Mouse (Mus musculus) cerebellum, adult 9-10 months (tissue): ENCODE measurements around the gene Spata46.

ENCODE experiments used
- DNase-seq: peaks from one replicate; pipeline ENCODE4 v3.0.0; 2022

Gene Spata46

DNA sequence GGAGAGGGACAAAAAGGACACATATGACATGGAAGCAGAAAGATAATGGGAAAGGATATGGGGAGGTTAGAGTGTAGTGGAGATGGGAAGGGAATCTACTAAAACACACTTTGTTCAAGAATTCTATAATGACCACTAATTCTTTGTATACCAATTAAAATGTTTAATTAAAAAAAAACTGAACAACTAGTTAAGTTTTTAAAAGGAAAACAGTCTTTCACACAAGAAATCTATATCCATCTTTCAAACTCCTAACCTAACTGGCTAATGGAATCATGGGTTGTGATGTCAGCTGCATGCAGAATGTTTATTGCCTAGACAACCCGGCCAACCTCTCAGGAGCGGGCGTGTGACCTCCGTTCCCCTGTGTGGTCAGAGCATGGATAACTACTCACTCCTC lies at the start of gene Spata46:
Gene Spata46 (plus strand): TSS at position 301 of the 400 bp plus-strand sequence.
- DNase-seq, result no peak

DNA sequence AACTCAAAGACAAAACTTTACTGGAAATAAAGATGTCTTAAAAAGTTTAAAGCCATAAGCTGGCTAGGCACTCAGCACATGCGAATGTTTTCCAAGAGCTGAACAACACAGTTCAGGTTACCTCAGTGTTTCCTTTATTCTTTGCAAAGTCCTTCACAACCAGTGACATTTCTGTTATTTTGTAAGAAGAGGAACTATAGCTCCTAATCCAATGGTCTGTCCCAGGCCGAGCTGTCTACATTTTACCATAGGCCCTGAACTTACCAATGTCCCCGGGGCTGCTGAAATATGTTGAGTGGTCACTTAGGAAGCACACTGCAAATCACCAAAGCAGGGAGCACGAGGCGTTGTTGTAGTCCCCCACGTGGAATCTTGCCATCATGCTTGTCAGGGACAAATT lies 38.3 kb upstream of the Spata46 start:
- DNase-seq, result no peak

DNA sequence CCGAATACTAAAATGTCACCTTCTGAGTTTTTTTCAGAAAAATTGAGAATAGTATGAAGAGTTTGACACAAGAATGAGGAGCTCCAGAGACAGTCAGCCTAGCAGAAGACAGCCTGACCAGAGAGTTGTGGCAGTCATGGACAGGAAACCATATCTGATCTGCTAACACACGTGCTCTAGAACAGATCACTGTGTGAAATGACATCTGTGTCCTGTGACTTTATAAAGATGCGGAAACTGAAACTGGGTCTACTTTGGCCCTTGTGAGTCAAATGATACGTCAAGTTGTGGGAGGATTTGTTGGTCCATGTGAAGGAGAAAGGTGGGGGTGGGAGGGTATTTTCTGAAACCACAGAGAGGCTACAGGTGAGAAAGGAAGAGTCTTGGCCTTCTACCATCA lies 37.9 kb upstream of the Spata46 start:
- no peak for DNase-seq

DNA sequence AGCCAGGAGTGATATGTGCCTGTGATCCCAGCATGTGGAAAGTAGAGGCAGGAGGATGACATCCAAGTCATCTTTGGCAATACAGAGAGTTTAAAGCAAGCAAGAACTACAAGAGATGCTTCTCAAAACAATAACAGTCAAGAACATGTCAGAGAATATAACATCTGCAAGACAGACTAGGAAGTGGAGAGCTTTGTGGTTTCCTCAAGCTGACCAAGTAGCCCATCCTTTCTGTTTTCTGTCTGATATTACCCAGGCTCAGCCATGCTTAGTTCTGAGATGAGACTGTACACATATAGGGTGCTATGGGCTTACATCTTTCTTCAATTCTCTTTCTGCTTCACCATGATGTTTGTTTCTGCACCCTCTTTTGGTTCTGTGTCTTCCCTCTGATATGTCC lies 35.4 kb upstream of the Spata46 start:
- DNase-seq, result no peak

DNA sequence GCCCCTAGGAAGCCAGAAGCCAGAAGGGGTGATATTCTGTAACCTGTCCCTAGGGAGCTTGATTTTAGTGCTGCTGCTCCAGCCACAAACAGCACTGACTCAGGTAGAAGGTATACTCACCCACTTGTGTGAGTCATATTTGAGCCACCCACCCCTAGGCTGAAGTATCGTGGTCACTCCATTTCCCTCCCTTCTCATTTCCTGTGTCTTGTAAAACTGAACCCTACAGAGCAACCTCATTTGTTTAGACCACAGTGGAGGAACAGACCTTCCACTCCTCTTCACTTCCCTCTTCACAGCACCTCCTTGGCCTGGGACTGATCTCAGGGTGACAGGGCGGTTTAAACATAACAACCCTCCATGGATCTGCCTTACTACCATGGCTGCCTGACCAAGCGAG lies 31.6 kb upstream of the Spata46 start, which contains the start of gene Sh2d1b1:
Gene Sh2d1b1 (plus strand): TSS at position 305 of the 400 bp plus-strand sequence.
- DNase-seq, result no peak

DNA sequence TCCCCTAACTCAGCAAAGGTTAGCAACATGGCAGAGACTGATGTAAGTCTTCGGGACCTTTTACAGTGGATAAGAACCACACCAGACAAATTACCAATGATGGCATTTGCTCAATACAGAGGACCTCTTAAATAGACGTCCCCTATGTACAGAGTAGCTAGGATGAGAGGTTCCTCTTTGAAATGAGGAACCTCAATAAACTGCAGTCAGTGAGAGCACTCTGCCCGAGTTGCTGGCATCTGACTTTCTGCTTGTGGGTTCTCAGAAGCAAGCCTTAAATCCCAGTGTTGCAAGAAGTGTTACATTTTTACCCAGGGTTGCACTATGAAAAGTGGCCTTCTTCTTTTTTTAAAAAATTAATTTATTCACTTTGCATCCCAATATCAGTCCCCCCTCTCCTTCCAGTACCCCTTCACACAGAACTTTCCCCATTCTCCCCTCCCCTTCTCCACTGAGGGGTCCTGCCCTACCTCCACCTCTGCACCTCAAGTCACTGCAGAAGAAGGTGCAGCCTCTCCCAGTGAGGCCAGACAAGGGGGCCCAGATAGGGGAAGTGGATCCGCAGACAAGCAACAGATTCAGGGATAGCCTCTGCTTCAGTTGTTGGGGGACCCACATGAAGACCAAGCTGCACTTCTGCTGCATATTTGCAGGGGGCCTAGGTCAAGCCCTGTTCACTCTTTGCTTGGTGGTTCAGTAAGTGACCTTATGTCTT lies 26.0 kb upstream of the Spata46 start:
- no peak for DNase-seq

DNA sequence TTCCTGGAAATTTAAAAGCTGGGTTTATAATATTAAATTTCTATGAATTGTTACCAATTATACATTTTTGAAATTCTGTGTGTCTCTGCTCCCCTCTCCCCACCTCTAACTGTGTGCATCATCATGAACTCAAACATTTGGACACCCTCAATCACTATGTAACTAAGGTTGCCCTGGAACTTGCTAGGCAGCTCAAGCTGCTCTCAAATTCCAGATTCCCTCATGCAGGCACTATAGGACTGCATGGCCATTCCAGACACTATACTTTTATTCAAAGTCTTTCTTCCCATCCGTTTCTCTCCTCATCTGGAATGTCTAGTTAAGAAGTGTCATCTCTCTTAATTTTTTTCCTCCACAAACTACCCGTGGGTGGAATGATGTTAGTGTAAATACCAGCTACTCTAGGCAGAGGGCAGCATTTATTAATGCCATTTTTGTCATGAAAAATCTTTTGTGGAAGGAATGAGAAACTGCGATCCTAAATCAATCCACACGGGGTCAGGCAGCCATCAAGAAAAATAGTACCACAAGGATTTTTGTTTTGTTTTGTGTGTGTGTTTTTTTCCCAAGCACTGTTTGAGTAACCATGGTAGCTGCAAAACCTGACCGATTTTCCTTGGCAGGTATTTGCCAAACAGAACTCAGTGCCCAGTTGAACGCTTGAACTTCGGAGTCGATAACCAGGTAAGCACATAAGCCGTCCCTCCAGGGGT lies 16.2 kb upstream of the Spata46 start:
- DNase-seq, result peak; percentile 78

DNA sequence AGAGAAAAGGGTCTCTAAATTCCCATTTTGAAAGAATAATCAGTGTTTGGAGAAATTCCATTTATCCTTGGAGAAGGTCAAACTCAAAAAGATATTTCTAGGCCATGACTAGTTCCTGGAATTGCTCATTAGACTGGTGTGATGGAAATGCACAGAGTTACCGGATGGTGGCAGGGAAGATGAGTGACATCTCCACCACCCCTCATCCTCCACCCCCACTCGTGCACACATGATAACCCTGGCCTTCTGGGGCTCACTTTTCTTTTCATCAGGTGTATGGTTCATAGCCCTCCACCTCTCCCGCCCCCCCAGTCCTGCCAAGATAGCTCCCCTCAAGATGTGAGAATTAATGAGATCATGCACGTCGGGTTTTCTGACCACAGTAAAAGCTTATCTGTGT lies 15.3 kb upstream of the Spata46 start:
- no peak for DNase-seq

DNA sequence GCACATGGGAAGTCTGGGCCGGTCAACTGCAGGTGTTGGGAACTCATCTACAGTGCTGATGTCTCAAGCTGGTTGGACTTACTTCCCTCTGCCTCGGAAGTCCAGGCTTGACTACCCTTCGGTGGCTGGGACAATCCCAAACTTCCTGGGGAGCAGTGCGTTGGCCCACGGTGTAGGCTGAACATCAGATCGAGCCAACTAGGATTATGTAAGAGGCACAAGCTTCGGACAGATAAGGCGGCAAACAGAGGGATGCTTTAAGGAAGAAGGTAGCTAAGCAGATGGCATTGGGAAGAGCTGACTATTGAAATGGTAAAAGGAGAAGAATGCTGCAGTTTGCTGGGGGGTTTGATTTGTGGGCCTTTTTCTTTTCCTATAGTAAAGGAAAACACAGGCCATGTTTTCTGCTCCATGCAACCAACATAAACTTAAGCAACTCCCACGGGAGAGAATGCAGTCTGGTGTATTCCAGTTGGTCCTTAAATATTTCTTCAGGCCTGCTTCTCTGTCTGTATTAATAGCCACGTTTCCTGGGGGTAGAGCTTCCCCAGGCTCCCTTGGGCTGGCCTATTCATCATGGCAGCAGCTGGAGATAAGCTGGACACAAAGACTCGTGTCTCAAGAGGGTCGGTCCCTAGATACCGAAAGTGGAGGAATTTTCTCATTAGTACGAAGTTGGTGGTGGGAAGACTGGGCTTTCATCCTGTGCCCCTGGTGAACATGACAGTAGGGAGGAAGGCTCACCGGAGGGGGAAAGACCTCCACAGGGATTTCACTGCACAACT lies 13.6 kb upstream of the Spata46 start:
- DNase-seq, result no peak

DNA sequence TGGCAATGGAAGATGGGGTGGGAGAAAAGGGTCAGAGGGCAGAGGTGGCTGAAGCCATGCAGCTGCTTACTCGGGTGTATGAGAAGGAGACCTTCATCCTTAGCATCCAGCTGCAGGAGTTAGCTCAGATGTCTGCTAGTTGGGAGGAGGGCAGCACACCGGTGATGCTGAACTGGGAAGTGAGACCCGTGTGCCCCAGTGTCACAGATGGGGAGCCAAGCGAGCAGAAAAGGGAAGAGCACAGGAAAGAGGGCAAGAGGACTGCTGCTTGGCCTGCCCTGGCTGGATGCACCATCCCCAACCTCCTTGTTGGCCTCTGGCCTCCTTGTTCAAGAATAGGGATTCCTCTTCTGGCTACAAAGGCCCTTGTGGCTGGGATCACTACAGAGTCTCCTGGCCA lies 9.1 kb upstream of the Spata46 start:
- no peak for DNase-seq

DNA sequence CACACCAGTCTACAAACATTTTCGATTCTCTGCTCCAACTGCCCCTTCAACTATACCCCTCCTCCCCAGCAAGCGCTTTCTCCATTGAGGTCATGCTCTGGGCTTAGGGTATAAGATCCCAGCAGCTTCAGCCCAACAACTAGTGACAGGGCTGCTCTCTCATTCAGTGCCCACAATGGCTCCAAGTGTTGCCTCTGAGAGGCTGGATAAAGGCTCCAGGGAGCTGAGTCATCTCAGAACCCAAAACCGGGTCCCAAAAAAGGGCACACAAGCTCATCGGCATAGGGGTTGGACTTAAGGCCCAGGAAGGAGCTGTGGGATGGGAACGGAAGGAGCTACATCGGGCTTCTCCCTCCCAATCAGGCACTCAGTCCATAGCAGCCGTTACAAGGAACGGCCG lies 6.9 kb upstream of the Spata46 start:
- DNase-seq, result no peak

DNA sequence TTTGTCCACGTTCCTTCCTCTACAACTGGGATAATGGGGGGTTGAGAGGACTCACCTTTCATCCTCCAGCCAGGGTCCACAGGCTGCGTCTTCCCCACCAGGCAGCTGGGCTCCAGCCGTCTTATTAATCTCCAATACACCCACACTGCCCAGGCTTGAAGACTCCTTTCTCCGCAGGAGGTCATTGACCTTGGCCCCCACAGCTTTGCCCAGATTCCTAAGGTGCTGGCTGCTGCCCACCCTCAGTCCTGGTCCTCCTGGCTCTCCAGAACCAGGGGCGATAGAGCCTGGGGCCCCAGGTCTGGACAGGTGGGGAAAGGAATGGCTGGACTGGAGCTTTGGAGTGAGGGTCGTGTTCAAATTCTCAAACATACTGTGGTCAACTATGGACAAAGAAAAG lies 6.1 kb upstream of the Spata46 start:
- no peak for DNase-seq

DNA sequence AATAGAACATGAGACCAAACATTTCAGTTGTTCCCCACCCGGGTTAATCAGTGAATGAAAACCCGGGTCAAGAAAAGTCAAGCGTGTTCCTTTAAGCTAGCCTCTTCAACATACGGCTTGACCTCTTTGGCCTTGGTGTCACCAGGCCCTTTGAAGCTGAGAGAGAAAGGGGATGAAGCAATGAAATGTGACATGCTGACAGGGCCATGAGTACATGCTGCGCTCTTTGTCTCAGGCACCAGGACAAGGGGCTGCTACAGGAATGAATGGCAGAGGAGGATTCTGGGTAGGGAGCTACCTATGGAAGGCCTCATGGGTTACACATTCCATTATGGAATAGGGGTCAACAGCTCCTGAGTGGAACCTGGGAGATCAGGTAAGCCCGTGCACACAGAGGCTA lies 5.5 kb upstream of the Spata46 start:
- no peak for DNase-seq

DNA sequence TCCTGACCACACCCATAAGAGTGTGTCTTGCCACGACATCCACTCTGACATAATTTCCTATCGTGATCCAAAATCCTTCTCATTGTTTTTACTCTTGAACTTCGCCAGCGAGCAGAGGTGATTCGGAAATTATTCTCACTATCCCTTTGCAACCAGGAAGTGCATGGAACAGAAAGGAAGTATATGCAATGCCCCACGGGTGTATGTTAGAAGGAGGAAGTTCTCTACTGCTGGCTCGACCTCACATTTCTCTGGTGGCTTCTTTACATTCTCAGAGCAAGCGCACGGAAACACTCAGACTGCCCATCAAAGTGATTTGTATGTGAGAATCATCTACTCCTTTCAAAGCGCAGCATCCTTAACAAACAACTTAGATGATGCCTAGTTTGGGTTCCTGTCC lies 3.6 kb upstream of the Spata46 start:
- DNase-seq, result no peak

DNA sequence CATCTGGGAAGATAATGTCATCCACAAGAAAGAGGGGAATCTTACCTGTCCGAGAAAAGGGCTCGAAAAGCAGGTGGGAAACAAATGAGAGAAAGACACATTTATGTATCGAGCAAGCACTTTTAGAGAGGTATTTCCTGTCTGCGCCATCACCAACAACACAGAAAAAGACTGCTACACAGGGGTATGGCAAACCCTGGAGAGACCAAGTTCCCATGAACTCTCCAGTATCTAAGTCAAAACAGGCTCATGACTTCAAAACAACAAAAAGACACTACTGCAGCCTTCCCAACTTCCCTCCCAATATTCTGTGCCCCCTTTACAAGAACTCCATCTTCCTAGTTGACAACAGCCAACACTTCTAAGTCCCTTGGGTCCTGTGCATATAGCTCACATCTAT lies 2.4 kb upstream of the Spata46 start, which contains the start of gene Gm7694:
Gene Gm7694 (minus strand): TSS at position 101 of the 400 bp plus-strand sequence.
- no peak for DNase-seq

DNA sequence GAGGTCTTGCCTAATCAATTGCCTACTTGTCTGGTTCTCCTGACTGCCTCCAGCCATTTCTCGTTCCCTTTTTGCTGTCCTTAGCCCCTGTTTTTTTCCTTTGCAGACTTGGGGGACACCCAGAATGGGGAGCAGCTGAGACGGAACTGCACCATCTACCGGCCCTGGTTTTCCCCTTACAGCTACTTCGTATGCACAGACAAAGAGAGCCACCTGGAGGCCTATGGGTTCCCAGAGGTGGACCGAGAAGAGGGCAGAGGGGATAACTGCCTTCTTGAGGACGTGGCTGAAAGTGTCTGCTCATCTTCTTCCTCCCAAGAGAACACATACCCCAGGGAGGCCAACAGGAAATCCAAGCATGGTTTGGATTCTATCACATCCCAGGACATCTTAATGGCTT lies 2.8 kb downstream of the Spata46 start:
- DNase-seq, result no peak

DNA sequence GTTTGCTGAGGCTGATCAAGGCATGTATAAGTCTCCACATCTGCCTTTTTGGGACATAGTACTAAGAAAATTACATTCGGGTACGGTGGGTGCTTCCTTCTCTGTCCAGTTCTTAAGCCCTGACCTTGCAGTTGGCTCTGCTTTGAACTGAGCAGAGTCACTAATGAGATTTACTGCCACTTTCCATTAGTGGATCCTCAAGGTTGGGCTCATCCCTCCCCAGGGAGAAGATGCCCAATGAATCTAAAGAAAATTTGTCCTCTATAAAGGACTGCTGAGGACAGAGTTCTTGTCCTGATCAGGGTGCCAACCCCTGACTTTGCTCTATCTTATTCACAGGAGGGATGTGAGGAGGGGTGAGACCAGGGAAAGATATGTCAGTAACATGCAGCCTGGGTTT lies 13.4 kb downstream of the Spata46 start:
- DNase-seq, result no peak

DNA sequence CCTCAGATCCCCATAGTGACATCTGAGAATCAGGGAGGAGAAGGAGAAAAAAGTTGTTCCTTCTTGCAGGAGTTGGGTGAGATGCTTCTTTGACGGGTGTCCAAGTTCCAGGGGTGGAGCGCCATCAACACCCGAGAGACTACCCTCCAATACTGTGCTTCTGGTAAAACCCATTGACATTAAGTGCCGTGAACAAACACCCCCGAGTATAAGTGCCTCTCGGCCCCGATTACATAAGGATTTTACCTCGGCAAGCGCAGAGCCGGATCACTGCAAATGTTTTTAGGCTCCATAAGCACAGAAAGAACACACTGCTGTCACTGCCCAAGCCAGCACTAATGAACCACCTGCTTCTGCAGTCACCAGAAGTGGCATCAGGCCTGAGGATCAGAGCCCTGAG lies 14.4 kb downstream of the Spata46 start:
- DNase-seq, result no peak

DNA sequence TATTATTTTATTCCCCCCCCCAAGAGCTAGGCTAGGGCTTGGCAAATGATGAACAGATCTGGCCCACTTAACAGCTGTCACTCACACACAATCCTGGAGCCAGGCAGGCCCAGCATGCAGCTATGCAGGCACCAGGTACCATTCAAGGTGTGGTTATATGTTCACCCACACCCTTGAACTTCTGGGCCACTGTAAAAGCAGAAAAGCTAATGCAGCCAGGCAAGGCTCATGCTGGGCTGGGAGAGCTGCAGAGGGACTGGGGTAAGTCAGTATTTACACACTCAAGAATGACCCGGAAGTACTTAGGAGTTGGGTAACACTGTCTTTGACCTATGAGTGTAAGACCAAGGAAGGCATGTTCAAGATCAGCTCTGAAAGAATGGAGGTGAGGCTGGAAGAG lies 15.7 kb downstream of the Spata46 start:
- no peak for DNase-seq

DNA sequence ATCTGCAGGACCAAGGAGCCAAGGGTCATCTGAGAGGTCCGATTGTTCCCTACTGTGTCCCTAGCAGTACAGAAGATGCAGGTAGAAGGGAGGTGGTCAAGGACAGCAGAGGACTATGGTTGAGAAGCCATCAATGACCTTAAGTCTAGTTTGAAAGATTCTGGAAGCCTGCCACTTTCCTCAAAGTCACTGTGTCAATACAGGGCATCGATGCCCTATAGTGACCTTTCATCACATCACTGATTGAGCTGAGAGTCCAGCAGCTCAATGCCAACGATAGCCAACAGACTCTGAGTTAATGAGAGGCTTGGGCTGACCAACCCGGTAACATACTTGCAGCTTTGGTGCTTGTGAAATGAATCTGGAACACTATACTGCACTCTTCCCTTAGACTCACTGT lies 16.7 kb downstream of the Spata46 start:
- DNase-seq, result no peak

DNA sequence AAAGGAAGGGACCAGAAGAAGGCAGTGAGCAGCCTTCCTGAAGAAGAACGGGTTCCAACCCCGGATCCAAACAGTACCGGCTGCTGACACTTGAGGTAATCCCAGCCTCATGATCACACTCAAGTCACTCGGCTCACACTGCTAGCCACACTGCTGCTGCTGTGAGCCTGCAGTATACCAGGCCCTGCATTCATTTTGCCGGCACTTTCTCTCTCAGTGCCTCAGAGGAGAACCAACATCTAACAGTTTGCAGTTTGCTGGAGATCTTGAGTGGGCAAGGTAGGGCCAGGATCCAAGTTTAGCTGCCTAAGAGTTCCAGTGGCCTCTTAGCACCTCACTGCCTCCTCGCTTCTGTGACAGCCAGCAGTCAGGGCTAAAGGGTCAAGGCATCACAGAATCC lies 23.3 kb downstream of the Spata46 start:
- DNase-seq, result no peak

DNA sequence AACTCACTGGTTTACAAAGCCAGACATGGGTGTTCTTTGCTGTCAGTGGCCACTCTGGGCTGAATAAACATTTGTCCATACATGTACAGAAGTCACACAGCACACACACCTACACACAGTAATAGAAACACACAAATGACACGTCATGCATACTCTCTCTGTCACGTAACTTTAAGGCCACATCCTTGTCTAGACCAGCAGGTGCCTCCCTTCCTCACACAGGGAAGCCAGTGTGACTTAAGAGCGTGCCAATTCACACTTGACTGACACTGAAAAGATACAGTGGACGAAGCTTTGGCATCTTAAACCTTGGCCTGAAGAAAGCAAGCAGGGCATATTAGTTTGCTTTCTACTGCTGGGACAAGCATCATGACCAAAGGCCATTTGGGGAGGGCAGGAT lies 24.2 kb downstream of the Spata46 start:
- no peak for DNase-seq

DNA sequence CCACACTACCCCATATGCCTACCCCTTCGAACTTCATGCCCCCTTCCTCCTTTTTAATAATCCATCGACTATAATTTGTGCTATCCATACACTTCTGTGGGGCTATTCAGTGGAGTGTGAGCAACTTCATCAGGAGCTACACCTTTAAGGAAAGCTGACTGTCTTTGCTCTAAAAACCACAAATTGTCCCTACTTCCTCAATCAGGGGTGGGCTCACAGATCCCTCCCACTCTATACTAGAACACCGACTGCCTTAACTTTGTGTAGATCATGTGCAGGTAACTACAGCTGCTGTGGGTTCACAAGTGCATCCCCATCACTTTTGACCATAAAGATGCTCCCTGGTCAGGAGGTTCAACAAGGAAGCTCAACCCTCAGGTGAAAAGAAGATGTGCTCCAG lies 31.3 kb downstream of the Spata46 start:
- no peak for DNase-seq

DNA sequence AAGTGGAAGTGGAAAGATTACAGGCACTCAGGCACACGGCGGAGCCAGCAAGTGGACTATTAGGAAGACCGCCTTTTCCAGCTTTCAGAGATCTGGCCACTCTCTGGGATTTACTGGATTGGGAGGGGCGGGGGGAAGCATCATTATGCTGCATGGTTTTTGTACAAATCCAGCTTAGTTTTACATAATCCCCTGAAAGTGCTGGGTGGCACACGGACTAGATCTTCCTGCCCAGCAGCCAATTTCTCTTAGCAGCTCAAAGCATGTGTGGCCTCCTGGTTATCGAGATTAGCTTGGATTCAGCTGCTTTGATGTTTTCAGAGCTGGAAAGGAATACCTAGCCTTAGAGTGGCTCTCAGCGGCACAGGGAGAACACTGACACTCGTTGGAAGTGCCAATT lies 34.5 kb downstream of the Spata46 start:
- no peak for DNase-seq
